Mouse (Mus musculus) cerebellum, adult 9-10 months (tissue): Measurements from ENCODE around the gene Olfr641.

ENCODE experiments used
- DNase-seq: peaks from one replicate; pipeline ENCODE4 v3.0.0; 2022

Olfr641 gene

DNA sequence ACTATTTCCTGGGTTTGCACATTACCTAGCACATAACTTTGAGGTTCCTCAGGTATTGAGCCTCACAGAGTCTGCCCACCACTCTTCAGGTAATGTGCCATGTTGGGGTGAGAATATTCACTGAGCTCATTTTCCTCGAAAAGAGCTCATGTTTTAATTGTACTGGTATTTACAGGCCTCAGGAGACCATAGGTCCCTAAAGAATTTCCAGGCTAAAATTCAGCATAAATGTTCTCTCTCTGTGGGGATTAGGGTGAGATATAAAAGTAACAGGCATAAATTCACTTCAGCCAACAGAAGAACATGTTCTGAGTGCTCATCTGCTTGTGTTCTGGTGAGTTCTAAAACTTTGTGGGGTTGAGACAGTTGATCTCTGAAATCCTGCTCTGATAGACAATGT, at the start of gene Olfr641:
Gene Olfr641, plus strand, starts transcription at position 301 of the 400 bp plus-strand sequence.
- DNase-seq = no peak

DNA sequence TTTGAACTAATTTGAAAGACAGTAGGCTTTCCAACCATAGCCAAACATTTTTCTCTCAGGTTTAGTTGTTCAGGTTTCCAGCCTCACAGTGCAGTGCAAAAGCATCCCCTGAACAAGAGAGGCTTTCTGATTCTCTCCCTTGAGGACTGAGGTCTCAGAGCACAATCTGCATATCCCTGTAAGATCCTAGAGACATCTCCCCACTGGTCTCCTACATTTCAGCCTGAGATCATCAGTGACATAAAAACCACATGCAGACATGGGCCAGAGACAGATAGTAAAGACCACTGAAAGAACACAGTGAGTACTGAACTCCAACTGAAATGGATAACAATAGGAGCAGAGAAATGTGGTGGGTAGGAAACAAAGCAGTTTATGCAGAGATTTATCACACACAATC, 36.8 kb upstream of the Olfr641 start, which contains the start of gene Olfr638:
Gene Olfr638, plus strand, starts transcription at position 301 of the 400 bp plus-strand sequence.
- no peak for DNase-seq

DNA sequence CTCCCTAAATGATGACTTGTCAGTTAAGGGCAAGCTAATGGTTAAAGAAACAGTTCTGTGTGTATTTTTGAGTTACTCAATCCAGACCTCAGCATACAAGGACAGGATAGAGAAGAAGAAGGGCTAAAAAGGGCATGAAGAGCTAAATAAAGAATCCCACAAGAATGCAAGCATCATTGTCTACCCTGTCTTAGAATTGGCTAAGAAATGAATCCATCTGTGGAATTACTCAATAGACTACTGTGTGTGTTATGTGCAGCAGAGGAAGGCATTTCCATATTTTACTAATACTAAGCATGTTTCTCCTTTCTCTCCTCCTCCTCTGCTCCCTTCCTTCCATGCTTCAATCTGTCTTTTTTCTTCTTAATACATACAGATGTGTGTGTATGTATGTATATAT, 36.1 kb upstream of the Olfr641 start:
- DNase-seq = no peak

DNA sequence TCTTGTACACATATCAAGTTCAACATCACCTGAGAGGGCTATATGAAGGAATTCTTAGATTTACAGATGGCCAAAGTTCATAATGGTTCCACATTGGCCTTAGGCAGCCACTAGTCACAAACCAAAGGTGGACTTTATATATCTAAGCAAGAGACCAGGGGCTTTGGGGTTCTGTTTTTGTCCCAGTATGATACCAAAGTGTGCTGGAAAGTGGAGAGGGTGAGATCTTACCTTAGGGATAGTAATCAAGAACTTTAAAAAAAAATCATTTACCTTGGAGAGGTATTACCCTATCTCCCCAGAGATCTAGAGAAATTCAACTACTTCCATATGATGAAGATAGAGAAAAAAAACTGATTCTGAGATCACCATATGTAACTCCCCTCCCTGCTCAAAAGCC, 18.0 kb upstream of the Olfr641 start, which contains the start of gene Olfr639:
Gene Olfr639, minus strand, starts transcription at position 101 of the 400 bp plus-strand sequence.
- DNase-seq = no peak

DNA sequence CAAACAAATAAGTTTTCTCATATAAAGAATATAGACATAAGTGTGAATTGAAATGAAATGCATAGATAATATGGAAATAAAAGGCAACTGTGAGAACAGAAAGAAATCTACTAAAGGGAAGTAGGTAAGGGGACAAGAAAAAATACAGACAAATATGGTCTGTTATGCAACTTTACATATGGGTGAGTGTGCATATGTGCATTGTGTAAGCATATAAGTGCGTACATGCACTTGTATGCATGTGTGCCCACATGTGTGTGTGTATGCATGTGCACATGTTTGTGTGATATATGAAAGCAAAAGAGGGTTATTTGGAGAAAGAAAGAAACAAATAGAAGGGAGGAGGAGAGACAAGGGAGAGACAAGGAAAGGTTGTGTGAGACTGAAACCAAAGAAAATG, 16.3 kb upstream of the Olfr641 start:
- DNase-seq = no peak

DNA sequence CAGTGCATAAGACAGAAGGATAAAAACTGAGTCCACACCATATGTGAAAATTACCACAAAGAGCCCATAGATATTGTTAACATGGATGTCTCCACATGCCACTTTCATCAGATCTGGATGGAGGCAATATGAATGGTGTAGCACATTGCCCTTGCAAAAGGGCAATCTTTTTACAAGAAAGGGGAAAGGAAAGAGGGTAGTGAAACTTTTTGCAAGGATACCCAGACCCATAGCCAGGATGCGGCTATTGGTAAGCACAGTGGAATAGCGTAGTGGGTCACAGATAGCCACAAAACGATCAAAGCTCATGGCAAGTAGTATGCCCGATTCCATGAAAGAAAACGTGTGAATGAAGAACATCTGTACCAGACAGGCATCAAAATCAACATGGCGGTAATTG, 13.6 kb upstream of the Olfr641 start:
- DNase-seq = no peak

DNA sequence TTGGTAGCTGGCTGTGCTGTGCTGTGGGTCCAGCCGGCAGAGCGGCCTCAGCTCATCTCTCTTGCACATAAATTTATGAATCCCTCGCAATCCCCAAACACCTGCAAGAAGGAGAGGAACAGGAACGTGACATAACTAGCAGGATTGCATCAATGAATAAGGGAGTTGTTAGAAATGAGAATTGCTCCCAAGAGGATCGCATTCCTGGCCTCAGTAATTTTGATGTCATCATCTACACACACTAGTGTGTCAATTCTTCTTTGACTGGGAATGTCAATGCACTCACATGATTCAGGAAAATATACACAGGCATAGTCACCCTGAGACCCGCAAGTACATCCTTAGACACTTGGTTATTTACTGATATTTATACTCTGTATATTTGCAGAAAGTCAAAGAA, 9.8 kb upstream of the Olfr641 start, which contains the start of gene Olfr640:
Gene Olfr640, minus strand, starts transcription at position 101 of the 400 bp plus-strand sequence.
- DNase-seq = no peak

DNA sequence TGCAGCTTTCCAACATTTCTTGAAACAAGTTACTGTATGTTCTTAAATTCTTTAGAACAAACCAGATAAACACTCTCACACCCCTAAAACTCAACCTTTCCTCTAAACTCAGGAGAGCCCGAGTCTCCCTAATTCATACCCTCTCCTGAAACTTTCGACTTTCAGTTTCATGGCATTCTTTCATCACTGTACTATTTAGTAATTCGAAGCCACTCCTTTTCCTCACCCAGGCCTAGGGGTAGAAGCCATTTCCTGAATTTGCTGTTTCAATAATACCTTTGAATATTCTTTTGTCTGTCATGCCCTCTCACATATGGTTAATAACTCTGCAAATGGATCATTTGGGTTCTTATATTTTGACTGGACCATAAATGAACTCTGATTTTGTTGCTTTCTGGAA, 8.3 kb upstream of the Olfr641 start:
- DNase-seq = no peak

DNA sequence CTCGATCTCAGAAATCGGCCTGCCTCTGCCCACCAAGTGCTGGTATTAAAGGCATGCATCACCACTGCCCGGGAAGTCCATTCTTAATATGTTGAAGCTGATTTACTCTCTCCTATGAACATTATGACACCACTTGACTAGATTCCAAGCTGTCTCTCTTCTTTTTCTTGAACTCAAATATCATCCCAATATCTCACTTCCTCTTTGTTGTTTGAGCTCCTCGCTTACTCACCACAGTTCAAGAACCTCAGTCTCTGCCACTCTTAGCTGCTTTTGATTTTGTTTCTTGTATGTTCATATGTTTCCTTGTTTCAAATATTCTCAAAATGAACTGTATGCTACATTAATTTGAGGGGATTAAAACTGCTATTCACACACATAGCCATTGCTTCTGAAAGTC, 15.5 kb downstream of the Olfr641 start:
- no peak for DNase-seq

DNA sequence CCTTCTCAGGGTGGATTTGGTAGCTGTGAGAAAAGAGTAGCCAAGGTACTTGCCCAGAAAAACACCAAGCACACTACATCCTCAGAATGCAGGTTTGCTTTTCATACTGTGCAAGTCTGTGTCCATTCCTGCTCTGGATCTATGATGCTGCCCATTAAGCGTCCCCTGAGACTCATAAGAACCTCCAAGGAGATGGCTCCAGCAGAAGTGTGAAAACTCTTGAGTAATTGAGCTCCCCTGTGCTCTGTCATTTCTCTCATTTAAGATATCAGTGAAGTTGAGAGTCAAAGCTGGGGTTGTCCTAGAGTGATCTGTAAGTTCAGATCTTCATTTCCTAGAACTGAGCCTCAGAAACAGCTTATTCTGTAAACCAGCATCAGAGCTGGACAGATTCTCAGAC, 17.3 kb downstream of the Olfr641 start, which contains the start of gene Olfr642:
Gene Olfr642, minus strand, starts transcription at position 101 of the 400 bp plus-strand sequence.
- no peak for DNase-seq

DNA sequence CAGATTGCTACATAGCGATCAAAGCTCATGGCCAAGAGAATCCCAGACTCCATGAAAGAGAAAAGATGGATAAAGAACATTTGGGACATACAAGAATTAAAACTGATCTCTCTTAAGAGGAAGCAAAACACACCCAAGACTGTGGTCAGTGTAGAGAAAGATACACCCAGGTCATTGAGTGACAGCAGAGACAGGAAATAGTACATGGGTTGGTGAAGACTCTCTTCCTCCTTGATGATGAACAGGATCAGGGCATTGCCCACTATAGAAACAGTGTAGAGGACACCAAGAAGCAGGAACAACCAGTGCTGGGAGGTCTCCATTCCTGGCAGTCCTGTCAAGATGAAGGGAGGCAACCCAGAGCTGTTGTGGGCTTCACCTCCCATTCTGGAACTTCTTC, 24.0 kb downstream of the Olfr641 start:
- DNase-seq = no peak

DNA sequence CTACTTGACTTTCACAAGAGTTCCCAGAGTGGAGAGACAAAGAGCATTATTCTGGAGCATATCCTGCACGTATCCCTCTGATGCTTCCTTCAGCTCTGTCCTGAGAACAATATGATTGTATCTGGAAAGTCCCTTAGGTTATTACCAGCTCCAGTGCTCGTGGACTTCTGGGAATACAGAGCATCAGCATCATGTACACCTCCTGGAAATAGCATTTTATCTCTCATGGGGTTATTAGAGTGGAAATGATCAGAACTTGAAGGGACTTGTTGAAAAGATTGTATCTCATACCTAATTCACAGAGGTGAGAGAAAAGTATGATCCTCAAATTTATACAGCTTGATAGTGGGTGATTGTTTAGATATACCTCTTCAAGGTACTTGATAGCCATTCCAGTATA, 26.1 kb downstream of the Olfr641 start, which contains the start of gene 4930516K23Rik:
Gene 4930516K23Rik, minus strand, starts transcription at position 101 of the 400 bp plus-strand sequence.
- DNase-seq = no peak

DNA sequence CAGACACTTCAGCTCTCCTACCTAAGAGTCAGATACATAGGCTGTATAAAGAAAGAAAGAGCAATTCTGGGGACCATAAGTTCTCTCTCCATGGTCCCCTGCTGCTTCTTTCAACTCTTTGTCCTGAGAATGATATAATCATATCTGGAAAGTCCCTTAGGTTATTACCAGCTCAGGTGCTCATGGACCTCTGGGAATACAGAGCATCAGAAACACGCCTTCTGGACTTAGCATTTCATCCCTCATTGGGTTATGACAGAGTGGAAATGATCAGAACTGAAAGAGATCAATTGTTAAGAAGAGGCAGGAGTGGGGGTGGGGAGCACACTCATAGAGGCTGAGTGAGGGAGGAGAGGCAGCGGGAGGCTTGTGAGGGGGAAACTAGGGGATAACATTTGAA, 36.5 kb downstream of the Olfr641 start, which contains the start of gene Olfr644:
Gene Olfr644, minus strand, starts transcription at position 101 of the 400 bp plus-strand sequence.
- DNase-seq = no peak

DNA sequence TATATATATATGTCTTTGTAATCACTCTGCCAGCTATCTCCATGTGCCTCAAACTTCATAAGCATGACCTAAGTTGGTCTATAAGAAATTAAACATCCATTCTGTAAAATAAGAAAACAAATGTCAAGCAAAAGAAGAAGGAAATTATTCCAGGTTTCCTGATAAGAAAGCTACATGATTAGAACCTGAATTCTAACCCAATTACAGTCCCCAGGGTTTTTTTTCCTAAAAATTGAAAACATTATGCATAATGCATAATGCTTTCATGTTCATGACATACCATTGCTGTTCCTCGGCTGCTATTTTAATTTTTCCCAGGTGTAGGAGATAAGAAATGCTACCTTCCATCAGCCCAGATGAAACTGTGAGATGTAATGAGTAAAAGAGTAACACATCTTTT, 50.1 kb downstream of the Olfr641 start, which contains the start of gene Olfr645:
Gene Olfr645, minus strand, starts transcription at position 101 of the 400 bp plus-strand sequence.
- DNase-seq = no peak
